Mouse (Mus musculus) limb, embryonic 13.5 days (tissue): ENCODE measurements around the gene Usp38. TPM values are rescaled to one million over a fixed set of nuclear protein-coding genes. Genes with fewer than 3 reads are reported as not detected.
"Not testable (repeated sequence)": the region's sequence is repeated elsewhere in the genome, so short reads cannot be mapped to it uniquely, and the experiment has no call there.

Source experiments
- ATAC-seq: fragments of 200-750 bp; cut with Nextera tagmentation; 2 replicates; pipeline ENCODE4 v1.8.0; 2017; ENCODE audit warnings: low read depth, moderate number of reproducible peaks, moderate TSS enrichment; ENCODE audit not compliant: low FRiP score
- H3K27ac ChIP-seq: fragments of 300-500 bp; sonication (generic); 2 replicates; pipeline ENCODE4 v1.5.1; 2015; ENCODE audit warnings: inconsistent platforms, mild to moderate bottlenecking, moderate library complexity
- H3K27me3 ChIP-seq: fragments of 300-500 bp; sonication (generic); 2 replicates; pipeline ENCODE4 v1.6.1; 2015; ENCODE audit warnings: mild to moderate bottlenecking, inconsistent platforms
- H3K36me3 ChIP-seq: fragments of 300-500 bp; sonication (generic); 2 replicates; pipeline ENCODE4 v1.6.1; 2015; ENCODE audit warnings: inconsistent platforms, mild to moderate bottlenecking, moderate library complexity
- H3K4me1 ChIP-seq: fragments of 300-500 bp; sonication (generic); 2 replicates; pipeline ENCODE4 v1.6.1; 2015; ENCODE audit warnings: inconsistent platforms
- H3K4me2 ChIP-seq: fragments of 300-500 bp; sonication (generic); replicated peaks from 2 replicates; pipeline ENCODE4 v1.6.1; 2015; ENCODE audit warnings: inconsistent platforms, mild to moderate bottlenecking, moderate library complexity
- H3K4me3 ChIP-seq: fragments of 300-500 bp; sonication (generic); 2 replicates; pipeline ENCODE4 v1.5.1; 2015; ENCODE audit warnings: moderate library complexity, mild to moderate bottlenecking, inconsistent platforms
- H3K9ac ChIP-seq: fragments of 300-500 bp; sonication (generic); 2 replicates; pipeline ENCODE4 v1.6.1; 2015; ENCODE audit warnings: mild to moderate bottlenecking, inconsistent platforms
- H3K9me3 ChIP-seq: fragments of 300-500 bp; sonication (generic); 2 replicates; pipeline ENCODE4 v1.6.1; 2016; ENCODE audit warnings: inconsistent platforms
- WGBS: fragments of 180-500 bp; shearing (Covaris S2); methylation state at CpG from one replicate; pipeline ENCODE4 v1.1.7; 2015; 5-methylcytosine and 5-hydroxymethylcytosine counted together
- polyA plus RNA-seq: library from polyadenylated mRNA; unstranded; fragments of >200 nt; fragmentation: Nextera tagmentation; extraction: Ambion mirVana; gene quantifications from 2 replicates; pipeline ENCODE4 v1.2.1, GENCODE M21; 2015

Usp38 gene
- polyA plus RNA-seq, result 17.9 and 19.2 TPM in 2 replicates

- ATAC-seq, result peak; percentile 98
- peak within 1 kb of the TSS; percentile 99 for H3K4me2 ChIP-seq
- peaks cover 6% of the 10 kb centered on the region; the same call in 1 of the 2 replicates for H3K36me3 ChIP-seq
- peaks cover 32% of the 10 kb centered on the region for H3K4me1 ChIP-seq
- peak within 1 kb of the TSS; percentile 97 for H3K4me3 ChIP-seq
- WGBS, result 3% methylated on average over 57 of the region's 57 CpGs
- peak within 1 kb of the TSS; percentile 95 for H3K9ac ChIP-seq
- H3K9me3 ChIP-seq, result no peaks in the 10 kb centered on the region
- no peaks in the 10 kb centered on the region for H3K27me3 ChIP-seq
- H3K27ac ChIP-seq, result peak within 1 kb of the TSS; percentile 96
Measured at GRCm38 (mm10) chr8:81014789-81015699, at the start of gene Usp38. Usp38 (minus strand) TSS chr8:81014928.

- H3K4me1 ChIP-seq, result no peaks in the 10 kb centered on the region
- no peak overlapping the region for H3K4me2 ChIP-seq
- H3K27me3 ChIP-seq, result no peaks in the 10 kb centered on the region
- H3K9me3 ChIP-seq, result no peaks in the 10 kb centered on the region
- 21% methylated on average over 3 of the region's 3 CpGs for WGBS
- no peak overlapping the region for H3K27ac ChIP-seq
- no peak overlapping the region for H3K9ac ChIP-seq
- H3K4me3 ChIP-seq, result no peak overlapping the region
- ATAC-seq, result no peak
- H3K36me3 ChIP-seq, result no peaks in the 10 kb centered on the region
Measured at GRCm38 (mm10) chr8:81062566-81062965, 47.8 kb upstream of the Usp38 start.

GRCm38 (mm10) chr8:81061950-81062349, 47.2 kb upstream of the Usp38 start:
- Histone ChIP-seq H3K27ac (no peak overlapping the region), H3K9ac (no peak overlapping the region), H3K4me2 (no peak overlapping the region), H3K4me1 (no peaks in the 10 kb centered on the region), H3K27me3 (no peaks in the 10 kb centered on the region), H3K4me3 (no peak overlapping the region), H3K9me3 (no peaks in the 10 kb centered on the region), H3K36me3 (no peaks in the 10 kb centered on the region)
- ATAC-seq, result peak; percentile 76; the same call in 1 of the 2 replicates
- 29% methylated on average over 3 of the region's 3 CpGs for WGBS

GRCm38 (mm10) chr8:81044201-81044600, 29.5 kb upstream of the Usp38 start:
- Histone ChIP-seq H3K27me3 (no peaks in the 10 kb centered on the region), H3K9ac (no peak overlapping the region), H3K4me2 (no peak overlapping the region), H3K36me3 (no peaks in the 10 kb centered on the region), H3K27ac (no peak overlapping the region), H3K4me3 (no peak overlapping the region), H3K9me3 (0 out of 2 replicates have a peak, but pooled peaks cover 4% of the 10 kb centered on the region), H3K4me1 (no peaks in the 10 kb centered on the region)
- 36% methylated on average over 3 of the region's 3 CpGs for WGBS
- ATAC-seq, result no peak

- H3K36me3 ChIP-seq, result no peaks in the 10 kb centered on the region
- H3K4me3 ChIP-seq, result no peak overlapping the region
- 57% methylated on average over 2 of the region's 2 CpGs for WGBS
- no peak overlapping the region for H3K27ac ChIP-seq
- no peak overlapping the region for H3K4me2 ChIP-seq
- no peaks in the 10 kb centered on the region for H3K4me1 ChIP-seq
- no peak overlapping the region for H3K9ac ChIP-seq
- H3K27me3 ChIP-seq, result no peaks in the 10 kb centered on the region
- no peak for ATAC-seq
- H3K9me3 ChIP-seq, result peaks cover 15% of the 10 kb centered on the region
Measured at GRCm38 (mm10) chr8:81027991-81028390, 13.3 kb upstream of the Usp38 start.

GRCm38 (mm10) chr8:81017548-81017947, 2.8 kb upstream of the Usp38 start:
- ATAC-seq, H3K27ac ChIP-seq, H3K36me3 ChIP-seq, H3K9me3 ChIP-seq, H3K4me3 ChIP-seq, H3K4me2 ChIP-seq, H3K27me3 ChIP-seq, H3K9ac ChIP-seq: not testable (repeated sequence)
- H3K4me1 ChIP-seq, result peaks cover 17% of the 10 kb centered on the region
- WGBS, result 89% methylated on average over 8 of the region's 8 CpGs

GRCm38 (mm10) chr8:81013811-81014530, 757 bp downstream of the Usp38 start:
- no peak for ATAC-seq
- no peaks in the 10 kb centered on the region for H3K9me3 ChIP-seq
- H3K9ac ChIP-seq, result peak overlapping the region; percentile 95
- 3% methylated on average over 45 of the region's 45 CpGs for WGBS
- H3K4me1 ChIP-seq, result peaks cover 32% of the 10 kb centered on the region
- H3K4me2 ChIP-seq, result peak overlapping the region; percentile 99
- H3K27me3 ChIP-seq, result no peaks in the 10 kb centered on the region
- peaks cover 14% of the 10 kb centered on the region for H3K36me3 ChIP-seq
- peak overlapping the region; percentile 63 for H3K27ac ChIP-seq
- H3K4me3 ChIP-seq, result peak overlapping the region; percentile 97

- Histone ChIP-seq H3K4me3 (peak overlapping the region; percentile 97), H3K9ac (peak overlapping the region; percentile 95), H3K27ac (no peak overlapping the region), H3K4me2 (peak overlapping the region; percentile 99), H3K4me1 (peaks cover 32% of the 10 kb centered on the region), H3K9me3 (no peaks in the 10 kb centered on the region), H3K36me3 (peaks cover 25% of the 10 kb centered on the region), H3K27me3 (no peaks in the 10 kb centered on the region)
- no peak for ATAC-seq
- 67% methylated on average over 2 of the region's 2 CpGs for WGBS
Measured at GRCm38 (mm10) chr8:81012699-81013098, 2.0 kb downstream of the Usp38 start.

- H3K9me3 ChIP-seq, result no peaks in the 10 kb centered on the region
- 84% methylated on average over 4 of the region's 4 CpGs for WGBS
- peaks cover 31% of the 10 kb centered on the region for H3K36me3 ChIP-seq
- H3K4me3 ChIP-seq, result peak overlapping the region; percentile 97
- H3K4me1 ChIP-seq, result peaks cover 32% of the 10 kb centered on the region
- ATAC-seq, result no peak
- no peaks in the 10 kb centered on the region for H3K27me3 ChIP-seq
- no peak overlapping the region for H3K27ac ChIP-seq
- H3K4me2 ChIP-seq, result peak overlapping the region; percentile 99
- no peak overlapping the region for H3K9ac ChIP-seq
Measured at GRCm38 (mm10) chr8:81012031-81012560, 2.6 kb downstream of the Usp38 start.

- H3K4me2 ChIP-seq, result no peak overlapping the region
- peaks cover 42% of the 10 kb centered on the region for H3K36me3 ChIP-seq
- no peak overlapping the region for H3K4me3 ChIP-seq
- H3K9ac ChIP-seq, result no peak overlapping the region
- H3K27ac ChIP-seq, result no peak overlapping the region
- ATAC-seq, result no peak
- no peaks in the 10 kb centered on the region for H3K27me3 ChIP-seq
- H3K4me1 ChIP-seq, result peaks cover 30% of the 10 kb centered on the region
- no peaks in the 10 kb centered on the region for H3K9me3 ChIP-seq
- 89% methylated on average over 5 of the region's 5 CpGs for WGBS
Measured at GRCm38 (mm10) chr8:81010386-81010785, 4.3 kb downstream of the Usp38 start.

- 91% methylated on average over 1 of the region's 1 CpGs for WGBS
- Histone ChIP-seq H3K4me2 (no peak overlapping the region), H3K4me3 (no peak overlapping the region), H3K27ac (no peak overlapping the region), H3K9ac (no peak overlapping the region), H3K36me3 (peaks cover 74% of the 10 kb centered on the region), H3K9me3 (no peaks in the 10 kb centered on the region), H3K27me3 (no peaks in the 10 kb centered on the region), H3K4me1 (no peaks in the 10 kb centered on the region)
- ATAC-seq, result no peak
Measured at GRCm38 (mm10) chr8:81005114-81005513, 9.6 kb downstream of the Usp38 start.

GRCm38 (mm10) chr8:80996632-80997031, 18.1 kb downstream of the Usp38 start:
- peaks cover 60% of the 10 kb centered on the region for H3K36me3 ChIP-seq
- H3K4me3 ChIP-seq, result no peak overlapping the region
- WGBS, result 27% methylated on average over 1 of the region's 1 CpGs
- H3K4me1 ChIP-seq, result peaks cover 3% of the 10 kb centered on the region; the same call in 1 of the 2 replicates
- H3K9me3 ChIP-seq, result no peaks in the 10 kb centered on the region
- H3K9ac ChIP-seq, result no peak overlapping the region
- H3K27me3 ChIP-seq, result no peaks in the 10 kb centered on the region
- no peak overlapping the region for H3K27ac ChIP-seq
- ATAC-seq, result no peak
- no peak overlapping the region for H3K4me2 ChIP-seq
